Mouse (Mus musculus): Measurements from ENCODE around the gene Zfp735. TPM values are rescaled to one million over a fixed set of nuclear protein-coding genes. Genes with fewer than 3 reads are reported as not detected.

Gene Zfp735
- not detected in 2 replicates for polyA plus RNA-seq (2015; fragmentation: Nextera tagmentation; extraction: Ambion mirVana)

GRCm38 (mm10) chr11:73688478-73688877 is at the start of gene Zfp735:
Gene Zfp735, plus strand, starts transcription at chr11:73688778.
- Histone ChIP-seq H3K36me3 (no peaks in the 10 kb centered on the region), H3K4me3 (replicated peaks) (no peak within 1 kb of the TSS), H3K9me3 (replicated peaks) (no peaks in the 10 kb centered on the region), H3K27me3 (no peaks in the 10 kb centered on the region), H3K4me1 (no peaks in the 10 kb centered on the region), H3K9ac (no peak within 1 kb of the TSS), H3K4me2 (no peak within 1 kb of the TSS), H3K27ac (no peak within 1 kb of the TSS)
- 76% methylated on average over 2 of the region's 2 CpGs for WGBS
- no peak for ATAC-seq (replicated peaks; ENCODE audit: low FRiP score)

- Histone ChIP-seq H3K27me3 (no peaks in the 10 kb centered on the region), H3K4me3 (replicated peaks) (no peak overlapping the region), H3K9ac (no peak overlapping the region), H3K9me3 (replicated peaks) (no peaks in the 10 kb centered on the region; the same call in 1 of the 2 replicates), H3K4me2 (no peak overlapping the region), H3K4me1 (no peaks in the 10 kb centered on the region), H3K27ac (no peak overlapping the region), H3K36me3 (no peaks in the 10 kb centered on the region)
- no peak for ATAC-seq (replicated peaks; ENCODE audit: low FRiP score)
Measured at GRCm38 (mm10) chr11:73759115-73759514, 70.5 kb downstream of the Zfp735 start.

Other genes starting within 250 kb of the Zfp735 start
- gene Olfr380, start 231.3 kb upstream of the Zfp735 start, polyA plus RNA-seq (2015; fragmentation: Nextera tagmentation; extraction: Ambion mirVana): not detected in 2 replicates
- gene Olfr381, start 197.2 kb upstream of the Zfp735 start, polyA plus RNA-seq (2015; fragmentation: Nextera tagmentation; extraction: Ambion mirVana): not detected in 2 replicates
- not detected in 2 replicates for gene Olfr382, start 171.6 kb upstream of the Zfp735 start, polyA plus RNA-seq (2015; fragmentation: Nextera tagmentation; extraction: Ambion mirVana)
- not detected in 2 replicates for gene Olfr385, start 95.8 kb upstream of the Zfp735 start, polyA plus RNA-seq (2015; fragmentation: Nextera tagmentation; extraction: Ambion mirVana)
- gene Olfr384, start 90.2 kb upstream of the Zfp735 start, polyA plus RNA-seq (2015; fragmentation: Nextera tagmentation; extraction: Ambion mirVana): not detected in 2 replicates
- gene Olfr389, start 91.9 kb downstream of the Zfp735 start, polyA plus RNA-seq (2015; fragmentation: Nextera tagmentation; extraction: Ambion mirVana): not detected in 2 replicates
- not detected in 2 replicates for gene Olfr390, start 94.2 kb downstream of the Zfp735 start, polyA plus RNA-seq (2015; fragmentation: Nextera tagmentation; extraction: Ambion mirVana)
- gene Olfr391-ps, start 114.3 kb downstream of the Zfp735 start, polyA plus RNA-seq (2015; fragmentation: Nextera tagmentation; extraction: Ambion mirVana): not detected in 2 replicates
- gene Olfr392, start 128.3 kb downstream of the Zfp735 start, polyA plus RNA-seq (2015; fragmentation: Nextera tagmentation; extraction: Ambion mirVana): not detected in 2 replicates
- not detected in 2 replicates for gene Olfr393, start 162.7 kb downstream of the Zfp735 start, polyA plus RNA-seq (2015; fragmentation: Nextera tagmentation; extraction: Ambion mirVana)
- not detected in 2 replicates for gene Olfr394, start 202.0 kb downstream of the Zfp735 start, polyA plus RNA-seq (2015; fragmentation: Nextera tagmentation; extraction: Ambion mirVana)
- gene Olfr395, start 220.5 kb downstream of the Zfp735 start, polyA plus RNA-seq (2015; fragmentation: Nextera tagmentation; extraction: Ambion mirVana): not detected in 2 replicates
- not detected in 2 replicates for gene Olfr23, start 247.9 kb downstream of the Zfp735 start, polyA plus RNA-seq (2015; fragmentation: Nextera tagmentation; extraction: Ambion mirVana)